Mouse (Mus musculus): ENCODE measurements around the gene Anp32e.
"Not testable (repeated sequence)": the region's sequence is repeated elsewhere in the genome, so short reads cannot be mapped to it uniquely, and the experiment has no call there.

Gene Anp32e

DNA sequence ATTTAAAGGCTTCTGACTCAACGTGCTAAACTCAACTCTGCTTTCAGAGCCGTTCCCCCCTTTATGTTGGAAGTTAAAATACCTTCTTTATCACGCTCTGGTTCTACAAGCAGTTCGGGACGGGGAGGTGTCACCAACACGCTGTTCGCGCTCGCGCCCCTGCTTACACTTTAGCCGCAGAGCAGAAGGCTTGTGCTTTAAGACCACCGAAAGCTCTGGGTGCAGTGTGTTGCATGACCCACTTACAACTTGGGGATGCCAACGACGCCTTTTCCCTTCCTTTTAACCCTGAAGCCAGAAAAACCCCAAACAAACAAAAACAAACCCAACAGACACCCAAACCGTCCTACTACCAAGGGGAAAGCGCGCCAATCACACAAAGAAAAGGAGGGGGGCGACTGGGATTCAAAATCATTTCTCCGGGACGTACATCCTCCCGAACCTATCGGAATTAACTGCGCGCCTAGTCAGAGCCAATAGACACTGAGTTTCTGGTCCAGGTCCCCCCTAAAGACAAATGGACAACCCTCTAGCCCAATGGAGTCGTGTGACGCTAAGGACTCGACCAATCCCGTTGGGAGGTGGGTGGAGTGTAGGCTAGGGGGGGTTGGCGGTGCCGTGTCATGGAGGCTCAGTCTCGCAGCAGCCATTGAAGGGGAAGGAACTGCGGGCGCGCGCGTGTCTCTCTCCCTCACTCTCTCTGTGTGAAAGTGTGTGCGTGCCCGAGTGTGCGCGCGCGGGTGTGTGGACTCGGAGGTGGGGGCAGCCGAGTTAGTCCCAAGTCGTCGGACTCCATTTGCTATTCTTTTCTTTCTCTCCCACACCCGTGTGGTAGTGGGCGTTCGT is at the start of gene Anp32e:
Gene Anp32e (plus strand): TSS at position 589 of the 846 bp plus-strand sequence.
- DNase-seq (ENCODE audit: low spot score), result peak; percentile 99

GRCm38 (mm10) chr3:95881979-95882815 is 46.8 kb upstream of the Anp32e start, which contains the start of gene Ciart:
Gene Ciart (minus strand): TSS chr3:95882251.
- peak; percentile 97 for DNase-seq (ENCODE audit: low spot score)

DNA sequence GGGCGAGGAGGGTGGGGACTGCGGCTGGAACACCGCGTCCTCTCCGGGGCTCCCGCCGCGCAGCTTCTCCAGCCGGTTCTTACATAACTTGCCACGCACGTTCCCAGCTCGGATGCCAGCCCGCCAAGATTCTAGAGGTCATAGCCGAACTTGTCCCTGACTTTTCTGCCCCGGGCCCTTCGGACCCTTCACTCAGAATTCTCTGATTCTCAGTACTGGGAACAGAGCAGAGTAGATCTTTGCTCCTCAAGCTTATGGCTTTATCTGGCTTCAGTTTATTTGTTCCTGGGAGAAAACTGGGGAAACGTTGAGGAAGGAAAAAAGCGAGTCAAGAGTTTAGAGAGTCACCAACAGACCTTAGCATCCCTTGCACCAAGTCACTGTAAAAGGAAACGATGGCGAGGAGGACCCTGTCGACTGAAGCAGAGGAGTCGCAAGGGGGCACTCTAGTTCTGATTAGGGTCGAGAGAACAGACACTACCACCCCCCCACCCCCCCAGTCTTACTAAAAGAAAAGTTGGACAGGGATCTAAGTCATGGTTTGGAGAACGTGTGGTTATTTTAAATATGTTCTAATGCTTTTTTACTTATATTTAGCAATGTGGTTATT is 46.1 kb upstream of the Anp32e start:
- peak; percentile 89 for DNase-seq (ENCODE audit: low spot score)

GRCm38 (mm10) chr3:95884400-95884799 is 44.6 kb upstream of the Anp32e start:
- DNase-seq (ENCODE audit: low spot score), result no peak

DNA sequence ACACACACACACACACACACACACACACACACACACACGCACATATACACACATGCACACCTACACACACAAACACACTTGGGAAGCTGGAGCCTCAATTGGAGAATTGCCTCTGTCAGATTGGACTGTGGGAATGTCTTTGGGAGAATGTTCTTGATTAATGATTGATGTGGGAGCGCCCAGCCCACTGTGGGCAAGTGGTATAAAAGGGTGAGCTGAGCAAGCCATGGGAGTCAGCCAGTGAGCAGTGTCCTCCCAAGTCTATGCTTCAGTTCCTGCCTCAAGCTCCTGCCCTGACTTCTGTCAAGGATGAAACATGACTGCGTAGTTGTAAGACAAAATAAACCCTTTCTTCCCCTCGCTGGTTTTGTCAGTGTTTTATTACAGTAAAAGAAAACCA is 41.5 kb upstream of the Anp32e start:
- DNase-seq (ENCODE audit: low spot score), result no peak

DNA sequence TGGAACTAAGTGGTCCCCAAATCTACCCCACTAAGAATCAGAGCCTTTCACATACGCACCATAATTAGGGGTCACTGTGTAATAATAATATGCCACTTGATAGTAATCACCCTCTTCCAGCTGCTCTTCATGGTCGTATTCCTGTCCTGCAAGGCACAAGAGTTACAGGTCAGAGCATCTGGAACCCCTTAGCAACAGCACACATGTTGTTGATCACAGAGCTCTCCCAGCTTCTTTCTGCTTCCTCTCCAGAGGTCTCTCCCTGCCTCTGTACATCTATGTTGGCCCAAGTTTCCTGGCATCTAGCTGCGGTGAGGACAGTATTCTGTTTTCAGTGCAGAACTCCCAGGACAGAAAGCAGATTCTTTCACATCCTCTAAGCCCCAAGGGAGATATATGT is 39.4 kb upstream of the Anp32e start:
- peak; percentile 56 for DNase-seq (ENCODE audit: low spot score)

DNA sequence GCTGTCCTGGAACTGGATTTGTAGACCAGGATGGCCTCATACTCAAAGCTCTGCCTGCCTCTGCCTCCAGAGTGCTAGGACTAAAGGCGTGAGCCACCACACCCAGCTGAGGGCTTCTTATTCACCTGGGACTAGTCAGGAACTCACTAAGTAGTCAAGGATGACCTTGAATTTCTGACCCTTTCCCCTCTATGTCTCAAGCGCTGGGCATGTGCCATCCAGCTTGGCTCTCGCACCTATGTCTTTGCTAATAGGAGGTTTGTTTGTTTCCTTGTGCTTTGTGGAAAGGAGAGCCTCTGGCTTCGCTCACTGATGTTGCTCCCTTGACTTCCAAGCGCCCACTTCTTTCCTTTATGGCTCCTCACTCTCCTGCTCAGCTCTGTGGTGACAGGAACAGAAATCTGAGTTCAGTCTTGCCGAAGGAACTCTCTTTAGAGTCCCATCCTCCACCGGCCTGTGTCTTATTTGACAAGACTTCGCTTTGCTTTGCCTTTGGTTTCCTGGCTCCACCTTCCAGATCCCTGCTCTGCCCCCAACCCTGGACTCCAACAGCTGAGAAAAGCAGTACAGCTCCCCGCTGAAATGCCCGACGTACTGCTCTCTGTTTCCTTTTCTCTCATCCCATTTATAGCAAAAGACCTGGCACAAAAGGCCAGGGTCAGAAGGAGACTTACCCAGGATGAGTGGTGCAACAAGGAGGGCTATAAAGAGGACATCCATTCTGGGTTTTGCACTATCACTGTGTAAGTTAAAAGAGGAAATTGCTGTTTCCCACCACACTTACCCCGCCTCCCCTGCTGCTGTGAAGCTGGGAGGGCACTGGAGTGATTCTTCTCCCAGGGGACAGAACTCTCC is 37.6 kb upstream of the Anp32e start, which contains the start of gene BC028528:
Gene BC028528 (minus strand): TSS at position 795 of the 855 bp plus-strand sequence.
- DNase-seq (ENCODE audit: low spot score), result peak; percentile 66

GRCm38 (mm10) chr3:95892066-95893052 is 36.7 kb upstream of the Anp32e start:
- DNase-seq (ENCODE audit: low spot score), result peak; percentile 37

DNA sequence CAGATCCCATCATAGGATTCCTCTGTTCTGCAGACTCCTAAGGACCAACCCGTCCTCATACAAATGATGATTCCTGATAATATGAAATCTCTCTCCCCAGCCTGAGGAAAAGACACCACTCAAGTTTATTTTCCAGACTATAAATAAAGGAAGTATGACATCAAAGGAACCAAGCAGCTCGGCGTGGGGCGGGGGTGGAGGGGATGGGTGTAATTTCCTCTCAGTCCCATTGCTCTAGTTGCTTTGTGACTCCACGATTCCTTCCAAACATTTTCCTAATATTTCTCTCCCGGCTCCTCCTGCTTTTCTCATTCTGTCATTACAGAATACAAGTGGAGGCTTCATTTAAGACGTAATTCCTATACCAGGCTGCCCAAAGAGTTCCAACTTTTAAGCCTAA is 35.9 kb upstream of the Anp32e start:
- DNase-seq (ENCODE audit: low spot score), result no peak

DNA sequence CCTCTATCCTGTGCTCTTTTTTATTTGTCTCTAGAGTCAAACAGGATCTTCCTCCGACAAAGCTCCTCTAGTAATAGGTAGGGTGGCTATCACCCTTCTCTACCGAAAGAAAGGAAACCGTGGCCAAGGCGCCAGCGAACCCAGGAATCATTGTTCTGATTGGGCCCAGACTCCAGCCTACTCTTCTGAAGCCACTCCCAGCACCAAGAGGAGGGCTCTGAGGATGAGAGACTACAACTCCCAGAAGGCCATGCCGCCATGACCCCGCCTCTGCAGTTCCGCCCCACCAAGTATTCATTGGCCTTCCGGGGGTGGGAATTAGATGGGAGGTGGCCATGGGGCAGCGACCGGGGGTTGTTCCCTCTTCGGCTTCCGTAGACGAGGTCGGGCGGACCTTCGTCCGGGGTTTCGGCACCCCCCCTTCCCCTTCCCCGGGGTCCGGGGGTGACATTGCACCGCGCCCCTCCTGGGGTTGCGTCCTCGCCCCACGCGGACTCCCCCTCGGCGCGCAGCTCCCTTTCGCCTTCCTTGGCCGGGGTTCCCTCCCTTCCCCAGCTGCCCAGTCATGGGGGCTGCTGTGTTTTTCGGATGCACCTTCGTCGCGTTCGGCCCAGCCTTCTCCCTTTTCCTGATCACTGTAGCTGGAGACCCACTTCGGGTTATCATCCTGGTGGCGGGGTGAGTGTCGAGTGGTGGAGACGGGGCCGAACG is 35.3 kb upstream of the Anp32e start, which contains the start of gene Aph1a:
Gene Aph1a (plus strand): TSS at position 364 of the 711 bp plus-strand sequence.
- DNase-seq (ENCODE audit: low spot score), result peak; percentile 98

DNA sequence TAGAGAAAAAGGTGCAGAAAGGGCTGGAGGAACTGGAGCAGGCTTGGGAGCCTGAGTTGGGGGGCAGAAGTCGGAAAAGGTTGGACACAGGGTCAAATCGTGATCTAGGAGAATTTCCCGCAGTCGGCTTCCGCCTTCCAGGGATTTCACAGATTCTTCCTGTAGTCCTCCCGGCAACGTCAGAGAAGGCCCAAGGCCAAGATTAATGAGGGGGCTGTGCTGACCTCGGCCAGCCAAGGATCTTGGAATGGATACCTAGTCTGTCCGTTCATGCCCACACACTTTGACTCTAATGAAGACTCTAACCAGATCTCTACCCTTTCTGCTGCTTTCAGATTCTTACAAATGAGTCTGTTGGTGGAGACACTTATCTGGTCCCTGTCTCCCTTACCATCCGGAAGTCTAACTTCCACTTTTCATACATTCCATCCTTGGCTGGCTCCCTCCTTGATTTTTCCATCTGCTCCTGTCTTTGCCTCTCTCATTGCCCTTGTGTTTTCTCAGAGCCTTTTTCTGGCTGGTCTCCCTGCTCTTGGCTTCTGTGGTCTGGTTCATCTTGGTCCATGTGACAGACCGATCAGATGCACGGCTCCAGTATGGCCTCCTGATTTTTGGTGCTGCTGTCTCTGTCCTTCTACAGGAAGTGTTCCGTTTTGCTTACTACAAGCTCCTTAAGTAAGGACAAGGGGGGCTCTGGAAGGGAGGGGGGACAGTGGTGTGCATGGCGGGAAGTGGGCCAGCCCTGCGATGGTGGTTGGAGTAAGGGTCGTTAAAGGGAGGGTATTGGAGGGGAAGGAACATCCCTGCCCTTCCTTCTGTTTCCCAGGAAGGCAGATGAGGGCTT is 34.5 kb upstream of the Anp32e start:
- peak; percentile 74 for DNase-seq (ENCODE audit: low spot score)

GRCm38 (mm10) chr3:95895501-95895900 is 33.5 kb upstream of the Anp32e start:
- DNase-seq (ENCODE audit: low spot score), result not testable (repeated sequence)

DNA sequence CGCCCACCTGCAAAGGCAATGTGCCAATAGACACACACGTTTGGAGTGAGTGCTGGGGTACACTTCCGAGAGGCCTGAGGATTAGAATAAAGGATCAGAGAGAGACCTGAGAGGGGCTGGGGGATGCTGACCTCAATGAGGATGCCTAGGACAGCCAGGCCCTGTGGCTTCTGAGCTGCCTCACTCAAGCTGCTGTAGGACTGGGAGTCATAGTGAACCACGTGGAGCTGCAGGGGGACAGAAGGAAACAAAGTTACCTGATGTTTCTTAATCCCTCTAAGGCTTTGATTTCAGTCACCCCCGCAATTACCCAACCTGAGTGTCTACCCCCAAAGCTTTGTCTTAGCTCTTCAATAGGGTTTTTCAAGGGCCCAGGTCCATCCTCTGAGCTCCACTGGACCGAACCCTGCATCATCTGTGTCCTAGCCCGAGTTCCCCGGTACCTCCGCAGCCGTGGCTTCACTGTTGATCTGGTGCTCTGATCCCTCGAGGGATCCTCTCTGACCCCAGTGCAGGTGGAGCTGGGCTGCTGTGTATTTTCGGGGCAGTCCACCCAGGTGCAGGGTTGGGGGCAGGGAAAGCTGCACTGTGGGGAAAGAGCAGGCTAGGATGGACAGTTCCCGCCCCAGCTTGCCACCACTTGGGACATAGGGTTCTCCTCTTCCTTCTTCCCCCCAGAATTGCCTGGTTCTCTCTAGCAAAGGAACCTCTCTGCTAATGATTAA is 29.1 kb upstream of the Anp32e start:
- no peak for DNase-seq (ENCODE audit: low spot score)

DNA sequence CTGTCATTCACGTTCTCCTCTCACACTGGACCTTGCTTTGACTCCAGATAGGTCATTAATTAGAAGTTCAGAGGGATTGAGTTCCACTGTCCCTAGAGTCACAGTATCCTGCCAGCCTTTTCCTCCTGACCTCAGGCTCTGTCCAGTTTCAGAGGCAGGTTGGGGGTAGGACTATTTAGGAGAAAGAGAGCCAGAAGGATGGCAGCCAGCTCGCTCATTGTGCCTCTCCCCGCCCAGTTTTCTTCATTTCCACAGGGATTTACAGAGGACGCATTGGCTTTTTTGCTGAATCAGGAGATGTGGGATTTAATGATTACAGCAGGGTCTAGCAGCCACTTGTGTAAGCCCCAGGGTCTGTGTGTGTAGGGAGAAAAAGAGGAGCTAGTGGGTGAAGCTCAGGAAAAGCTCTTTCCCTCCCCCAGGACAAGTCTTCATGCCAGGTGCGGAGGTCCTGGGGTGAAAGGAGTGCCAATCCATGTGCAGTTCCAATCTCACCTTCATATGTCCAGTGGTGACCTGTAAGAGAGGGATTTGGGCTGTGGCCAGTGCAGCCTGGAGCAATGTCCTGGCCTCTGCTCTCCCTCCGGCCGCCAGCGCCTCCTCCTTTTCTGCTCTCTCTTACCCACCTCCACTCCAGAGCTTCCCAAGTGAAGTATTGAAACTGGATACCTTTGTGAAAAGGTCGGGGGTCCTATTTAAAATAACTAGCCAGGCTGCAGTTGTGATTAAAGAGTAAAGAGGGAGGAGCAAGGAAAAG is 27.3 kb upstream of the Anp32e start:
- DNase-seq (ENCODE audit: low spot score), result no peak

DNA sequence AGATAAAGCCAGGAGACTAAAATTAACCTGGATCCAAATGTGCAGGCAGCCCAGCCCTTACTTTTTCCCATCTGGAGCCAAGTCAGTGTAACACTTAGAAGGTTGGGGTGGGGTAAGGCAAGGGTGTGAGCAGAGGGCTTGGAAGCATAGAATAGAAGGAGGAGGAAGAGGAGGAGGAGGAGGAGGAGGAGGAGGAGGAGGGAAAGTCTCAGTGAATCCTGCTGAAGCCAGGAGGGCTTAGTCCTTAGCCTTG is 26.7 kb upstream of the Anp32e start:
- DNase-seq (ENCODE audit: low spot score), result no peak

GRCm38 (mm10) chr3:95902643-95903042 is 26.4 kb upstream of the Anp32e start:
- no peak for DNase-seq (ENCODE audit: low spot score)

GRCm38 (mm10) chr3:95903753-95904502 is 25.1 kb upstream of the Anp32e start:
- peak; percentile 71 for DNase-seq (ENCODE audit: low spot score)

All from embryo, embryonic 10.5 days (tissue).